Mouse (Mus musculus) thymus, adult 2 months (tissue): Measurements from ENCODE around the gene Fam173a.

Experiments used
- CTCF ChIP-seq: fragments of 200-500 bp; IDR thresholded peaks from 2 replicates; pipeline ENCODE4 v1.5.1; 2012; ENCODE audit warnings: mild to moderate bottlenecking, control low read depth, low read length, moderate library complexity, borderline replicate concordance; ENCODE audit not compliant: control insufficient read depth, poor library complexity, insufficient read depth; ENCODE audit errors: extremely low read depth
- POLR2A ChIP-seq: fragments of 200-500 bp; IDR thresholded peaks from 2 replicates; pipeline ENCODE4 v1.6.1; 2012; ENCODE audit warnings: mild to moderate bottlenecking, low read length, control low read depth, moderate library complexity; ENCODE audit not compliant: control insufficient read depth, poor library complexity, insufficient read depth; ENCODE audit errors: extremely low read depth

GRCm38 (mm10) chr17:25795609-25796092 lies 3.0 kb upstream of the Fam173a start, which contains the start of gene AC134908.4:
- no peak for TF ChIP-seq CTCF
- TF ChIP-seq POLR2A: no peak
